Mouse (Mus musculus) bone marrow, adult 2 months (tissue): Measurements from ENCODE around the gene Epp13. TPM values are rescaled to one million over a fixed set of nuclear protein-coding genes. Genes with fewer than 3 reads are reported as not detected.
A peak's percentile ranks its signal among the peaks of the same experiment; 100 is the strongest.
"Not testable (repeated sequence)": the region's sequence is repeated elsewhere in the genome, so short reads cannot be mapped to it uniquely, and the experiment has no call there.

Experiments used
- H3K27ac ChIP-seq: fragments of 200-500 bp; 2 replicates; pipeline ENCODE4 v1.5.1; 2012; ENCODE audit warnings: low read depth, mild to moderate bottlenecking, control low read depth, inconsistent platforms, low read length; ENCODE audit not compliant: control insufficient read depth, poor library complexity, insufficient read depth
- H3K4me1 ChIP-seq: fragments of 200-500 bp; 2 replicates; pipeline ENCODE4 v1.6.1; 2011; ENCODE audit warnings: low read length; ENCODE audit not compliant: control insufficient read depth, insufficient read depth
- H3K4me3 ChIP-seq: fragments of 200-500 bp; replicated peaks from 2 replicates; pipeline ENCODE3; 2011; ENCODE audit warnings: mild to moderate bottlenecking, low read depth, low read length, control low read depth; ENCODE audit not compliant: control insufficient read depth
- CTCF ChIP-seq: fragments of 200-500 bp; IDR thresholded peaks from 2 replicates; pipeline ENCODE4 v1.5.1; 2011; ENCODE audit warnings: low read length, control low read depth; ENCODE audit not compliant: control insufficient read depth, insufficient read depth
- POLR2A ChIP-seq: fragments of 200-500 bp; IDR thresholded peaks from 2 replicates; pipeline ENCODE4 v1.6.1; 2011; ENCODE audit warnings: low read depth, mild to moderate bottlenecking, control low read depth, low read length, borderline replicate concordance; ENCODE audit not compliant: control insufficient read depth
- WGBS: fragments of 180-500 bp; shearing (Covaris S2); methylation state at CpG from one replicate; pipeline ENCODE4 v1.1.7; 2018; 5-methylcytosine and 5-hydroxymethylcytosine counted together
- polyA plus RNA-seq: library from polyadenylated mRNA; stranded (reverse); fragments of >200 nt; gene quantifications from 2 replicates; pipeline ENCODE4 v1.2.4, GENCODE M21; 2011; ENCODE audit warnings: low replicate concordance; ENCODE audit not compliant: missing spikeins, insufficient read depth, insufficient read length

The Epp13 gene
- polyA plus RNA-seq, 1 experiment, result not detected

DNA sequence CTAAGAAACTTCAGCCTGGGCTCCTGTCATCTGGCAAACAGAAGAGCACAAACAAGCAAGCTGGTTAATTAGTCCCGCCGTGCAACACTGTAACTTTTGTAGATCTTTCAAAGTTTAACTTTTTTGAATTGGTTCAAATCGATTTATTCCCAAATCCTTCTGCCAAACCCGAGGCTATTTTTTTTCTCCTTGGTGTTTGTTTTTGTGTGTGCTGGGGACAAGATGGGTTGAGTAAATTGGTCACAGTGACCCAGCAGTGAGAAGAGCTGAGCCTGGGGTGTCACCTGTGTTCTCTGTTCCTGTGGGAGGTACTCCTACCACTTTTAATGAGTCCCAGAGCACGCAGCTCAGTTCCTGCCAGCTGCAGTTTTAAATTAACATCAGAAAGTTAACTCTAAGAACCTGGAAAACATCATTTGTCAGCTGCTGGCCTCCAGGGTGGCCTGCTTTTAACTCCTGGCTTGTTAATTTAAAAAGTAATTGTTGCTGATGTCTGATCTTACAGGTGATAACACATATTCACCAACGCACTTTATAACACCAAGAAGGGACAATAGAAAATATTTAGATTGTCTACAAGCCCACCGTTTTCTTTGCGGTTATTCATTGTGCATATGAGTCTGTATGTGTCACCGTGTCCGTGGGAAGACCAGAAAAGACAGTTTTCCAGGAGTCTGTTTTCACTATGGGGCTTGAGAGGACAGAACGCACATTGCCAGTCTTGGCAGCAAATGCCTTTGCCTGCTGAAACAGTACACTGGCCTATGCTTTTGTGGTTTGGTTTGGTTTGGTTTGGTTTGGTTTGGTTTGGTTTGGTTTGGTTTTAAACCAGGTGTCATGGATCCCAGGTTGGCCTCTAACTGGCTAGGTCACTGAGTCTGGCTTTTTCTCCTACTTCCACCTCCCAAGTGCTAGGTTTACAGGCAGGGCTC, 7.9 kb upstream of the Epp13 start:
- Histone ChIP-seq H3K4me1 (no peaks in the 10 kb centered on the region), H3K27ac (no peak overlapping the region), H3K4me3 (no peak overlapping the region)
- 44% methylated on average over 11 of the region's 11 CpGs for WGBS
- no peak for TF ChIP-seq POLR2A
- TF ChIP-seq CTCF, result no peak

- Histone ChIP-seq H3K4me3 (no peak overlapping the region), H3K27ac (no peak overlapping the region), H3K4me1 (no peaks in the 10 kb centered on the region)
- 88% methylated on average over 5 of the region's 5 CpGs for WGBS
- TF ChIP-seq POLR2A, result no peak
- TF ChIP-seq CTCF, result no peak
Measured at GRCm38 (mm10) chr7:6254451-6254850, 1.9 kb downstream of the Epp13 start.

GRCm38 (mm10) chr7:6257386-6257785, 4.9 kb downstream of the Epp13 start:
- WGBS, result 74% methylated on average over 4 of the region's 4 CpGs
- Histone ChIP-seq H3K4me1 (no peaks in the 10 kb centered on the region), H3K4me3 (no peak overlapping the region), H3K27ac (no peak overlapping the region)
- TF ChIP-seq POLR2A (no peak), CTCF (no peak)

- H3K4me3 ChIP-seq, result no peak overlapping the region
- WGBS, result 42% methylated on average over 16 of the region's 16 CpGs
- TF ChIP-seq POLR2A (no peak), CTCF (no peak)
- H3K4me1 ChIP-seq, result no peaks in the 10 kb centered on the region
- H3K27ac ChIP-seq, result no peak overlapping the region
Measured at GRCm38 (mm10) chr7:6258232-6259220, 6.0 kb downstream of the Epp13 start.

- not testable (repeated sequence) for H3K4me3 ChIP-seq, H3K27ac ChIP-seq, H3K4me1 ChIP-seq
- WGBS, result 60% methylated on average over 2 of the region's 2 CpGs
Measured at GRCm38 (mm10) chr7:6260004-6260403, 7.5 kb downstream of the Epp13 start.

GRCm38 (mm10) chr7:6262120-6262519, 9.6 kb downstream of the Epp13 start:
- H3K4me1 ChIP-seq, result no peaks in the 10 kb centered on the region
- 74% methylated on average over 3 of the region's 3 CpGs for WGBS
- H3K27ac ChIP-seq, result no peak overlapping the region
- no peak overlapping the region for H3K4me3 ChIP-seq
- no peak for TF ChIP-seq POLR2A
- TF ChIP-seq CTCF, result no peak

- 70% methylated on average over 4 of the region's 4 CpGs for WGBS
- Histone ChIP-seq H3K4me1 (no peaks in the 10 kb centered on the region), H3K4me3 (no peak overlapping the region), H3K27ac (no peak overlapping the region)
- TF ChIP-seq POLR2A (no peak), CTCF (no peak)
Measured at GRCm38 (mm10) chr7:6262984-6263383, 10.5 kb downstream of the Epp13 start.

DNA sequence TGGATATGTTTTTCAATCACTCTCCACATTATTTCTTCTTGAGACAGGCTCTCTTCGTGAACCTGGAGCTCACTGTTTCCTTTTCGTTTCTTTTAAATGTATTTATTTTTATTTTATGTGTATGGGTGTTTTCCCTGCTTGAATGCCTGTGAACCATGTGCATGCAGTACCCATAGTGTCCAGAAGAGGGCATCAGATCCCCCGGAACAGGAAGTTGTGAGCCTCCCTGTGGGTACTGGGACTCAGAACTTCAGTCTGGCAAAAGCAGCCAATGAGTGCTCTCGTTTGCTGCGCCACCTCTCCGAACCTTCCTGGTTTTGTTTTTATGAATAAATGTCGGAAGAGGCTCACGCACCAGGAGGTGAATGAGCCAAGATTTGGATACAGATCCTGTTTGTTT, 13.2 kb downstream of the Epp13 start:
- Histone ChIP-seq H3K4me3 (no peak overlapping the region), H3K27ac (no peak overlapping the region), H3K4me1 (no peaks in the 10 kb centered on the region)
- 61% methylated on average over 8 of the region's 8 CpGs for WGBS
- TF ChIP-seq POLR2A, result no peak
- peak; percentile 62 for TF ChIP-seq CTCF
